ENCODE assay signal across 25 mouse cellular contexts in the genomic region with DNA sequence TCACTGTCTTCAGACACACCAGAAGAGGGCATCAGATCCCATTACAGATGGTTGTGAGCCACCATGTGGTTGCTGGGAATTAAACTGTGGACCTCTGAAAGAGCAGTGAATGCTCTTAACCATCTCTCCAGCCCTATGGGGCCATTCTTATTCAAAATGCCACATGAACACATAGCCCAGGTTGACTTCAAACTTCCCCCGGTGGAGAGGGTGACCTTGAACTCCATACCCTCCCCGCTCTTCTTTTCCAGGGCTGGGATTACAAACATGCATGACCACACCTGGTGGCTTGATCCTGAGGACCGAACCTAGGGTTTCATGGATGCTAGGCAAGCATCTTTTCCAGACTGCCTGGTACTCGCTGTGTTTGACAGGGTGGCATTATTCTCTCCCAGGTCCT.
"Had no signal": no experiment of that assay in that cellular context is flagged by ENCODE, and none has a peak within 500 bp of the region (broad histone marks: within the 10 kb centered on the region; RNA-seq: fewer than 3 reads in every experiment).

No protein-coding gene starts in this region.

- H3K27ac ChIP-seq: embryonic facial prominence, embryonic 10.5 days; embryonic facial prominence, embryonic 12.5 days; embryonic facial prominence, embryonic 13.5 days; embryonic facial prominence, embryonic 15.5 days; forebrain, embryonic 10.5 days; forebrain, embryonic 12.5 days; forebrain, embryonic 13.5 days; forebrain, embryonic 15.5 days; gastrocnemius, adult 2 months; heart, adult 2 months had no signal

- H3K9me3 ChIP-seq: embryonic facial prominence, embryonic 10.5 days; embryonic facial prominence, embryonic 12.5 days; embryonic facial prominence, embryonic 13.5 days; embryonic facial prominence, embryonic 15.5 days; forebrain, embryonic 10.5 days; forebrain, embryonic 12.5 days; forebrain, embryonic 13.5 days; forebrain, embryonic 15.5 days had no signal

- H3K4me3 ChIP-seq: embryonic facial prominence, embryonic 10.5 days; embryonic facial prominence, embryonic 12.5 days; embryonic facial prominence, embryonic 13.5 days; embryonic facial prominence, embryonic 15.5 days; erythroblast, embryonic 14.5 days; forebrain, embryonic 10.5 days; forebrain, embryonic 12.5 days; forebrain, embryonic 13.5 days; forebrain, embryonic 15.5 days; gastrocnemius, adult 2 months; heart, adult 2 months had no signal

- H3K4me1 ChIP-seq: embryonic facial prominence, embryonic 12.5 days; embryonic facial prominence, embryonic 13.5 days; embryonic facial prominence, embryonic 15.5 days; forebrain, embryonic 12.5 days; forebrain, embryonic 13.5 days; forebrain, embryonic 15.5 days had no signal

- H3K27me3 ChIP-seq: embryonic facial prominence, embryonic 12.5 days; embryonic facial prominence, embryonic 13.5 days; embryonic facial prominence, embryonic 15.5 days; forebrain, embryonic 12.5 days; forebrain, embryonic 13.5 days; forebrain, embryonic 15.5 days had no signal

- ATAC-seq: forebrain, embryonic 13.5 days; forebrain, embryonic 14.5 days; forebrain, embryonic 15.5 days; forebrain, embryonic 16.5 days; forebrain, postnatal 0 days had no signal

- H3K9ac ChIP-seq: embryonic facial prominence, embryonic 12.5 days; embryonic facial prominence, embryonic 13.5 days; embryonic facial prominence, embryonic 15.5 days; forebrain, embryonic 12.5 days; forebrain, embryonic 13.5 days; forebrain, embryonic 15.5 days; forebrain, postnatal 0 days had no signal

- H3K36me3 ChIP-seq: embryonic facial prominence, embryonic 10.5 days; embryonic facial prominence, embryonic 12.5 days; embryonic facial prominence, embryonic 13.5 days; embryonic facial prominence, embryonic 15.5 days; forebrain, embryonic 10.5 days; forebrain, embryonic 12.5 days; forebrain, embryonic 15.5 days had no signal

- H3K4me2 ChIP-seq: embryonic facial prominence, embryonic 12.5 days; embryonic facial prominence, embryonic 13.5 days; embryonic facial prominence, embryonic 15.5 days; forebrain, embryonic 12.5 days; forebrain, embryonic 13.5 days; forebrain, embryonic 15.5 days had no signal

- DNase-seq: cerebellum, adult 9-11 months; cerebellum, postnatal 10 days; cerebellum, postnatal 14 days; cerebellum, postnatal 25 days; cerebellum, postnatal 36 days; embryo, embryonic 11 days; forebrain, postnatal 0 days; gastrocnemius, adult 2 months; gastrocnemius, postnatal 10 days; gastrocnemius, postnatal 14 days; gastrocnemius, postnatal 25 days; gastrocnemius, postnatal 36 days; heart, adult 18-20 months; heart, adult 2 months had no signal
